Mouse (Mus musculus): Measurements from ENCODE around the gene Ttll9. TPM values are rescaled to one million over a fixed set of nuclear protein-coding genes. Genes with fewer than 3 reads are reported as not detected.

Gene Ttll9
- polyA plus RNA-seq, 1 experiment from 2014 or later = 0.42 TPM

- Histone ChIP-seq H3K9ac (peak overlapping the region; percentile 63), H3K4me1 (peaks cover 15% of the 10 kb centered on the region), H3K4me3 (peak overlapping the region; percentile 50), H3K9me3 (no peaks in the 10 kb centered on the region), H3K36me3 (no peaks in the 10 kb centered on the region), H3K4me2 (peak overlapping the region; percentile 88), H3K27me3 (peaks cover 99% of the 10 kb centered on the region), H3K27ac (no peak overlapping the region)
- ATAC-seq (ENCODE audit: insufficient number of reproducible peaks, insufficient read depth, low FRiP score, low TSS enrichment, low read depth) = no peak
- under 1% methylated on average over 64 of the region's 65 CpGs for WGBS
Measured at GRCm38 (mm10) chr2:152942898-152943515, 19.3 kb upstream of the Ttll9 start.

- Histone ChIP-seq H3K9me3 (no peaks in the 10 kb centered on the region), H3K36me3 (no peaks in the 10 kb centered on the region), H3K27ac (no peak overlapping the region), H3K4me2 (peak overlapping the region; percentile 88), H3K4me3 (peak overlapping the region; percentile 50), H3K9ac (peak overlapping the region; percentile 63; the same call in 1 of the 2 replicates), H3K27me3 (peaks cover 99% of the 10 kb centered on the region), H3K4me1 (peaks cover 15% of the 10 kb centered on the region)
- ATAC-seq (ENCODE audit: insufficient number of reproducible peaks, insufficient read depth, low FRiP score, low TSS enrichment, low read depth) = no peak
- 5% methylated on average over 8 of the region's 8 CpGs for WGBS
Measured at GRCm38 (mm10) chr2:152943568-152943967, 18.7 kb upstream of the Ttll9 start.

GRCm38 (mm10) chr2:152944013-152944412 is 18.3 kb upstream of the Ttll9 start:
- Histone ChIP-seq H3K9ac (no peak overlapping the region), H3K9me3 (no peaks in the 10 kb centered on the region), H3K36me3 (no peaks in the 10 kb centered on the region), H3K4me3 (no peak overlapping the region), H3K27ac (no peak overlapping the region), H3K4me2 (no peak overlapping the region), H3K27me3 (peaks cover 99% of the 10 kb centered on the region), H3K4me1 (peaks cover 15% of the 10 kb centered on the region)
- no peak for ATAC-seq (ENCODE audit: insufficient number of reproducible peaks, insufficient read depth, low FRiP score, low TSS enrichment, low read depth)
- WGBS = 60% methylated on average over 9 of the region's 9 CpGs

GRCm38 (mm10) chr2:152947098-152947497 is 15.2 kb upstream of the Ttll9 start:
- Histone ChIP-seq H3K4me1 (peaks cover 21% of the 10 kb centered on the region), H3K36me3 (no peaks in the 10 kb centered on the region), H3K9ac (no peak overlapping the region), H3K4me3 (no peak overlapping the region), H3K4me2 (no peak overlapping the region), H3K9me3 (no peaks in the 10 kb centered on the region), H3K27ac (no peak overlapping the region), H3K27me3 (peaks cover 99% of the 10 kb centered on the region)
- 47% methylated on average over 7 of the region's 7 CpGs for WGBS
- no peak for ATAC-seq (ENCODE audit: insufficient number of reproducible peaks, insufficient read depth, low FRiP score, low TSS enrichment, low read depth)

GRCm38 (mm10) chr2:152948438-152949020 is 13.8 kb upstream of the Ttll9 start:
- H3K9ac ChIP-seq = no peak overlapping the region
- H3K9me3 ChIP-seq = no peaks in the 10 kb centered on the region
- no peak overlapping the region for H3K4me2 ChIP-seq
- no peak for ATAC-seq (ENCODE audit: insufficient number of reproducible peaks, insufficient read depth, low FRiP score, low TSS enrichment, low read depth)
- H3K27ac ChIP-seq = no peak overlapping the region
- peaks cover 8% of the 10 kb centered on the region for H3K4me1 ChIP-seq
- peaks cover 95% of the 10 kb centered on the region for H3K27me3 ChIP-seq
- WGBS = 86% methylated on average over 5 of the region's 5 CpGs
- H3K4me3 ChIP-seq = no peak overlapping the region
- no peaks in the 10 kb centered on the region for H3K36me3 ChIP-seq

GRCm38 (mm10) chr2:152950358-152951064 is 11.8 kb upstream of the Ttll9 start:
- H3K27me3 ChIP-seq = peaks cover 89% of the 10 kb centered on the region
- H3K4me3 ChIP-seq = peak overlapping the region; percentile 52
- no peaks in the 10 kb centered on the region for H3K36me3 ChIP-seq
- WGBS = 35% methylated on average over 11 of the region's 11 CpGs
- H3K9me3 ChIP-seq = no peaks in the 10 kb centered on the region
- no peak for ATAC-seq (ENCODE audit: insufficient number of reproducible peaks, insufficient read depth, low FRiP score, low TSS enrichment, low read depth)
- H3K4me2 ChIP-seq = peak overlapping the region; percentile 82
- no peak overlapping the region for H3K9ac ChIP-seq
- H3K4me1 ChIP-seq = 0 out of 2 replicates have a peak, but pooled peaks cover 7% of the 10 kb centered on the region
- no peak overlapping the region for H3K27ac ChIP-seq

- Histone ChIP-seq H3K9me3 (no peaks in the 10 kb centered on the region), H3K4me3 (peak within 1 kb of the TSS; percentile 52), H3K9ac (peak within 1 kb of the TSS; percentile 73), H3K4me1 (0 out of 2 replicates have a peak, but pooled peaks cover 7% of the 10 kb centered on the region), H3K27ac (no peak within 1 kb of the TSS), H3K4me2 (peak within 1 kb of the TSS; percentile 82), H3K27me3 (peaks cover 87% of the 10 kb centered on the region), H3K36me3 (no peaks in the 10 kb centered on the region)
- under 1% methylated on average over 49 of the region's 54 CpGs for WGBS
- peak; percentile 56; the same call in 1 of the 2 replicates for ATAC-seq (ENCODE audit: insufficient number of reproducible peaks, insufficient read depth, low FRiP score, low TSS enrichment, low read depth)
Measured at GRCm38 (mm10) chr2:152951065-152951849, 11.0 kb upstream of the Ttll9 start, which contains the start of gene Dusp15. Gene Dusp15 (minus strand): TSS chr2:152951698.

GRCm38 (mm10) chr2:152951850-152952720 is 10.2 kb upstream of the Ttll9 start:
- Histone ChIP-seq H3K9ac (peak overlapping the region; percentile 73), H3K27ac (no peak overlapping the region), H3K27me3 (peaks cover 81% of the 10 kb centered on the region), H3K4me1 (0 out of 2 replicates have a peak, but pooled peaks cover 7% of the 10 kb centered on the region), H3K4me3 (peak overlapping the region; percentile 52), H3K36me3 (no peaks in the 10 kb centered on the region), H3K9me3 (no peaks in the 10 kb centered on the region), H3K4me2 (peak overlapping the region; percentile 82)
- no peak for ATAC-seq (ENCODE audit: insufficient number of reproducible peaks, insufficient read depth, low FRiP score, low TSS enrichment, low read depth)
- 17% methylated on average over 13 of the region's 13 CpGs for WGBS

- Histone ChIP-seq H3K36me3 (no peaks in the 10 kb centered on the region), H3K4me1 (peaks cover 3% of the 10 kb centered on the region; the same call in 1 of the 2 replicates), H3K27ac (no peak overlapping the region), H3K27me3 (peaks cover 25% of the 10 kb centered on the region), H3K9ac (no peak overlapping the region), H3K9me3 (no peaks in the 10 kb centered on the region), H3K4me2 (no peak overlapping the region), H3K4me3 (no peak overlapping the region)
- ATAC-seq (ENCODE audit: insufficient number of reproducible peaks, insufficient read depth, low FRiP score, low TSS enrichment, low read depth) = no peak
- 68% methylated on average over 3 of the region's 3 CpGs for WGBS
Measured at GRCm38 (mm10) chr2:152958116-152958515, 4.2 kb upstream of the Ttll9 start.

GRCm38 (mm10) chr2:152965555-152965954 is 3.3 kb downstream of the Ttll9 start:
- Histone ChIP-seq H3K36me3 (no peaks in the 10 kb centered on the region), H3K4me2 (no peak overlapping the region), H3K4me3 (no peak overlapping the region), H3K9me3 (no peaks in the 10 kb centered on the region), H3K27ac (no peak overlapping the region), H3K9ac (no peak overlapping the region), H3K27me3 (no peaks in the 10 kb centered on the region; the same call in 1 of the 2 replicates), H3K4me1 (peaks cover 3% of the 10 kb centered on the region; the same call in 1 of the 2 replicates)
- ATAC-seq (ENCODE audit: insufficient number of reproducible peaks, insufficient read depth, low FRiP score, low TSS enrichment, low read depth) = no peak
- WGBS = 43% methylated on average over 4 of the region's 4 CpGs
